Mouse (Mus musculus) thymus, adult 2 months (tissue): ENCODE results near the gene Gm13539. TPM values are rescaled to one million over a fixed set of nuclear protein-coding genes. Genes with fewer than 3 reads are reported as not detected.

ENCODE experiments used
- DNase-seq: peaks from one replicate; pipeline ENCODE4 v3.0.0; 2021
- H3K27ac ChIP-seq: fragments of 200-500 bp; 2 replicates; pipeline ENCODE4 v1.5.1; 2012; ENCODE audit warnings: low read length, control low read depth; ENCODE audit not compliant: control insufficient read depth, insufficient read depth
- H3K27me3 ChIP-seq: fragments of 200-500 bp; 2 replicates; pipeline ENCODE4 v1.6.1; 2012; ENCODE audit warnings: mild to moderate bottlenecking, low read length, moderate library complexity, mixed read lengths; ENCODE audit not compliant: control insufficient read depth, insufficient read depth
- H3K36me3 ChIP-seq: fragments of 200-500 bp; 2 replicates; pipeline ENCODE4 v1.6.1; 2012; ENCODE audit warnings: mild to moderate bottlenecking, low read length, moderate library complexity; ENCODE audit not compliant: control insufficient read depth, insufficient read depth
- H3K4me1 ChIP-seq: fragments of 200-500 bp; replicated peaks from 2 replicates; pipeline ENCODE4 v1.6.1; 2012; ENCODE audit warnings: low read length; ENCODE audit not compliant: control insufficient read depth, insufficient read depth
- H3K4me3 ChIP-seq: fragments of 200-500 bp; 2 replicates; pipeline ENCODE4 v1.5.1; 2012; ENCODE audit warnings: mild to moderate bottlenecking, low read length, control low read depth, moderate library complexity; ENCODE audit not compliant: control insufficient read depth, insufficient read depth
- CTCF ChIP-seq: fragments of 200-500 bp; IDR thresholded peaks from 2 replicates; pipeline ENCODE4 v1.5.1; 2012; ENCODE audit warnings: mild to moderate bottlenecking, control low read depth, low read length, moderate library complexity, borderline replicate concordance; ENCODE audit not compliant: control insufficient read depth, poor library complexity, insufficient read depth; ENCODE audit errors: extremely low read depth
- POLR2A ChIP-seq: fragments of 200-500 bp; IDR thresholded peaks from 2 replicates; pipeline ENCODE4 v1.6.1; 2012; ENCODE audit warnings: mild to moderate bottlenecking, low read length, control low read depth, moderate library complexity; ENCODE audit not compliant: control insufficient read depth, poor library complexity, insufficient read depth; ENCODE audit errors: extremely low read depth
- WGBS: fragments of 180-500 bp; shearing (Covaris S2); methylation state at CpG from one replicate; pipeline ENCODE4 v1.1.7; 2018; 5-methylcytosine and 5-hydroxymethylcytosine counted together
- polyA plus RNA-seq: library from polyadenylated mRNA; depleted of rRNA; stranded (reverse); fragments of >200 nt; gene quantifications from 2 replicates; pipeline ENCODE4 v1.2.3, GENCODE M21; 2012; rRNA removed

Gene Gm13539
- polyA plus RNA-seq, 1 experiment = 2.4 TPM

- TF ChIP-seq CTCF (no peak), POLR2A (no peak)
- no peak for DNase-seq
- Histone ChIP-seq H3K4me1 (peaks cover under 1% of the 10 kb centered on the region; the same call in 1 of the 2 replicates), H3K36me3 (no peaks in the 10 kb centered on the region), H3K27me3 (no peaks in the 10 kb centered on the region), H3K27ac (no peak within 1 kb of the TSS), H3K4me3 (no peak within 1 kb of the TSS)
- WGBS = 33% methylated on average over 1 of the region's 1 CpGs
Measured at GRCm38 (mm10) chr2:25822806-25823205, 40.7 kb downstream of the Gm13539 start, which contains the start of gene Lcn9. TSS of gene Lcn9 (plus strand) at chr2:25823153.

GRCm38 (mm10) chr2:25824751-25825150, 42.7 kb downstream of the Gm13539 start:
- no peak for DNase-seq
- H3K4me1 ChIP-seq = peaks cover 7% of the 10 kb centered on the region
- TF ChIP-seq POLR2A (no peak), CTCF (no peak)
- no peaks in the 10 kb centered on the region; the same call in 1 of the 2 replicates for H3K27me3 ChIP-seq
- WGBS = 93% methylated on average over 3 of the region's 3 CpGs
- no peak overlapping the region for H3K27ac ChIP-seq
- no peaks in the 10 kb centered on the region for H3K36me3 ChIP-seq
- no peak overlapping the region for H3K4me3 ChIP-seq

GRCm38 (mm10) chr2:25828344-25828947, 46.4 kb downstream of the Gm13539 start:
- Histone ChIP-seq H3K36me3 (no peaks in the 10 kb centered on the region), H3K4me1 (peaks cover 7% of the 10 kb centered on the region), H3K27me3 (no peaks in the 10 kb centered on the region; the same call in 1 of the 2 replicates), H3K4me3 (no peak overlapping the region), H3K27ac (no peak overlapping the region; the same call in 1 of the 2 replicates)
- 20% methylated on average over 8 of the region's 8 CpGs for WGBS
- TF ChIP-seq POLR2A (no peak), CTCF (no peak)
- DNase-seq = peak; percentile 56

GRCm38 (mm10) chr2:25830786-25831185, 48.7 kb downstream of the Gm13539 start:
- H3K4me3 ChIP-seq = no peak overlapping the region
- H3K36me3 ChIP-seq = no peaks in the 10 kb centered on the region
- no peaks in the 10 kb centered on the region; the same call in 1 of the 2 replicates for H3K27me3 ChIP-seq
- TF ChIP-seq CTCF (no peak), POLR2A (no peak)
- peaks cover 7% of the 10 kb centered on the region for H3K4me1 ChIP-seq
- no peak overlapping the region for H3K27ac ChIP-seq
- WGBS = 84% methylated on average over 3 of the region's 3 CpGs
- DNase-seq = no peak

GRCm38 (mm10) chr2:25836291-25836690, 54.2 kb downstream of the Gm13539 start:
- TF ChIP-seq CTCF (peak; percentile 80; the same call in 1 of the 2 replicates), POLR2A (no peak)
- no peaks in the 10 kb centered on the region for H3K27me3 ChIP-seq
- no peak overlapping the region for H3K4me3 ChIP-seq
- H3K27ac ChIP-seq = no peak overlapping the region
- peak; percentile 62 for DNase-seq
- no peaks in the 10 kb centered on the region for H3K36me3 ChIP-seq
- 41% methylated on average over 5 of the region's 5 CpGs for WGBS
- no peaks in the 10 kb centered on the region for H3K4me1 ChIP-seq

Other genes with a start within 250 kb of the Gm13539 start
- 47.7 and 49.9 TPM in 2 replicates for gene Traf2, start 235.3 kb upstream of the Gm13539 start, polyA plus RNA-seq
- gene Edf1, start 224.4 kb upstream of the Gm13539 start, polyA plus RNA-seq = 142 and 152 TPM in 2 replicates
- 18.9 and 25.8 TPM in 2 replicates for gene Mamdc4, start 207.4 kb upstream of the Gm13539 start, polyA plus RNA-seq
- 73.6 and 94.7 TPM in 2 replicates for gene Phpt1, start 207.0 kb upstream of the Gm13539 start, polyA plus RNA-seq
- gene Ajm1, start 200.5 kb upstream of the Gm13539 start, polyA plus RNA-seq = 7.0 and 7.4 TPM in 2 replicates
- gene Rabl6, start 173.7 kb upstream of the Gm13539 start, polyA plus RNA-seq = 83.4 and 89.6 TPM in 2 replicates
- not detected in 2 replicates for gene Ccdc183, start 164.6 kb upstream of the Gm13539 start, polyA plus RNA-seq
- gene Tmem141, start 160.3 kb upstream of the Gm13539 start, polyA plus RNA-seq = 4.9 and 12.3 TPM in 2 replicates
- gene Fcna, start 154.2 kb upstream of the Gm13539 start, polyA plus RNA-seq = 7.8 TPM in 2 replicates
- gene Lcn8, start 129.1 kb upstream of the Gm13539 start, polyA plus RNA-seq = 0.24 TPM in 1 of 2 replicates, not detected in the other
- not detected in 2 replicates for gene Lcn5, start 124.3 kb upstream of the Gm13539 start, polyA plus RNA-seq
- gene Lcn6, start 105.5 kb upstream of the Gm13539 start, polyA plus RNA-seq = 0.20 and 0.26 TPM in 2 replicates
- 0.73 and 0.84 TPM in 2 replicates for gene Lcn10, start 99.5 kb upstream of the Gm13539 start, polyA plus RNA-seq
- gene Obp2a, start 82.2 kb upstream of the Gm13539 start, polyA plus RNA-seq = 0.45 and 0.54 TPM in 2 replicates
- 36.4 and 43.2 TPM in 2 replicates for gene Bmyc, start 75.5 kb upstream of the Gm13539 start, polyA plus RNA-seq
- not detected in 2 replicates for gene Obp2b, start 45.2 kb upstream of the Gm13539 start, polyA plus RNA-seq
- gene Lcn3, start 16.7 kb upstream of the Gm13539 start, polyA plus RNA-seq = 0.16 TPM in 1 of 2 replicates, not detected in the other
- 0.23 and 0.49 TPM in 2 replicates for gene Lcn11, start 5.2 kb upstream of the Gm13539 start, polyA plus RNA-seq
- not detected in 2 replicates for gene Glt6d1, start 33.6 kb downstream of the Gm13539 start, polyA plus RNA-seq
- not detected in 2 replicates for gene Lcn9, start 40.9 kb downstream of the Gm13539 start, polyA plus RNA-seq
- gene Sohlh1, start 65.0 kb downstream of the Gm13539 start, polyA plus RNA-seq = 0.09 and 0.18 TPM in 2 replicates
- 1.1 and 1.2 TPM in 2 replicates for gene Kcnt1, start 81.5 kb downstream of the Gm13539 start, polyA plus RNA-seq
- 20.7 and 21.7 TPM in 2 replicates for gene Camsap1, start 201.0 kb downstream of the Gm13539 start, polyA plus RNA-seq
- gene Ubac1, start 239.5 kb downstream of the Gm13539 start, polyA plus RNA-seq = 61.9 and 66.3 TPM in 2 replicates